Mouse (Mus musculus) liver, embryonic 14.5 days (tissue): Measurements from ENCODE around the gene Kcnj15. TPM values are rescaled to one million over a fixed set of nuclear protein-coding genes. Genes with fewer than 3 reads are reported as not detected.

Experiments used
- ATAC-seq: fragments of 200-750 bp; cut with Nextera tagmentation; 2 replicates; pipeline ENCODE4 v1.8.0; 2017; ENCODE audit warnings: moderate number of reproducible peaks, mild to moderate bottlenecking, moderate library complexity; ENCODE audit not compliant: insufficient read depth
- DNase-seq, 3 experiments: peaks; one replicate each; pipeline ENCODE4 v3.0.0-alpha.2; 2012 to 2013; ENCODE audit warnings: low read depth in 3 of 3, low spot score in 3 of 3
- H3K27ac ChIP-seq: fragments of 300-500 bp; sonication (generic); 2 replicates; pipeline ENCODE4 v1.5.1; 2014; ENCODE audit warnings: moderate library complexity, mild to moderate bottlenecking, control low read depth, inconsistent platforms
- H3K27me3 ChIP-seq: fragments of 300-500 bp; sonication (generic); 2 replicates; pipeline ENCODE4 v1.6.1; 2014; ENCODE audit warnings: mild to moderate bottlenecking, low read length, moderate library complexity; ENCODE audit not compliant: control insufficient read depth, insufficient read depth
- H3K36me3 ChIP-seq: fragments of 300-500 bp; sonication (generic); replicated peaks from 2 replicates; pipeline ENCODE4 v1.6.1; 2014; ENCODE audit warnings: low read depth; ENCODE audit not compliant: control insufficient read depth, insufficient read depth
- H3K4me1 ChIP-seq, 2 experiments: fragments of 200-500 bp in 1 of 2; fragments of 300-500 bp in 1 of 2; sonication (generic) in 1 of 2; replicated peaks; 2 replicates each; pipeline ENCODE4 v1.6.1; 2012 to 2014; ENCODE audit warnings: antibody characterized with exemption in 1 of 2, inconsistent platforms in 1 of 2, low read length in 1 of 2; ENCODE audit not compliant: control insufficient read depth in 2 of 2, insufficient read depth in 2 of 2
- H3K4me2 ChIP-seq: fragments of 300-500 bp; sonication (generic); 2 replicates; pipeline ENCODE4 v1.6.1; 2014; ENCODE audit warnings: low read depth, mild to moderate bottlenecking, control low read depth, moderate library complexity
- H3K4me3 ChIP-seq, 2 experiments: fragments of 200-500 bp in 1 of 2; fragments of 300-500 bp in 1 of 2; sonication (generic) in 1 of 2; 2 replicates each; pipeline ENCODE4 v1.5.1; 2012 to 2014; ENCODE audit warnings: low read depth in 2 of 2, low read length in 2 of 2, mild to moderate bottlenecking in 2 of 2, control low read depth in 1 of 2, inconsistent platforms in 1 of 2, moderate library complexity in 1 of 2; ENCODE audit not compliant: insufficient read depth in 1 of 2
- H3K9ac ChIP-seq: fragments of 300-500 bp; sonication (generic); replicated peaks from 2 replicates; pipeline ENCODE4 v1.6.1; 2014; ENCODE audit warnings: mild to moderate bottlenecking, control low read depth, moderate library complexity
- H3K9me3 ChIP-seq: fragments of 300-500 bp; sonication (generic); 2 replicates; pipeline ENCODE4 v1.6.1; 2016; ENCODE audit warnings: low read length, mixed read lengths; ENCODE audit not compliant: control insufficient read depth
- CTCF ChIP-seq: IDR thresholded peaks from 2 replicates; pipeline ENCODE4 v1.5.1; 2016; ENCODE audit warnings: antibody characterized with exemption, low read depth, control low read depth
- EP300 ChIP-seq: IDR thresholded peaks from 2 replicates; pipeline ENCODE4 v1.6.1; 2016; ENCODE audit warnings: antibody characterized with exemption, low read depth
- WGBS: fragments of 180-500 bp; shearing (Covaris S2); extraction: QIAGEN DNeasy Blood & Tissue Kit; methylation state at CpG from one replicate; pipeline ENCODE4 v1.1.7; 2014; ENCODE audit not compliant: insufficient replicate concordance; 5-methylcytosine and 5-hydroxymethylcytosine counted together
- polyA plus RNA-seq, 2 experiments: library from polyadenylated mRNA; depleted of rRNA in 1 of 2; stranded (reverse) in 1 of 2; unstranded in 1 of 2; fragments of >200 nt; fragmentation: Nextera tagmentation in 1 of 2; extraction: Ambion mirVana in 1 of 2; gene quantifications; 2 replicates each; pipeline versions ENCODE4 v1.2.1 to v1.2.3; 2012 to 2014

Gene Kcnj15
- polyA plus RNA-seq, 2 experiments, result 0.05 to 0.07 TPM

- Histone ChIP-seq H3K4me1 (0 out of 4 replicates have a peak, but pooled peaks cover 0 to 2% of the 10 kb centered on the region in 2 experiments), H3K4me2 (no peak overlapping the region), H3K27ac (no peak overlapping the region), H3K36me3 (no peaks in the 10 kb centered on the region), H3K4me3 (no peak overlapping the region), H3K27me3 (no peaks in the 10 kb centered on the region), H3K9ac (no peak overlapping the region), H3K9me3 (no peaks in the 10 kb centered on the region)
- DNase-seq (no peak), ATAC-seq (no peak)
- TF ChIP-seq CTCF (no peak), EP300 (no peak)
- 67% methylated on average over 2 of the region's 2 CpGs for WGBS
These were observed 30.3 kb downstream of the Kcnj15 start for GRCm38 (mm10) chr16:95287656-95288055.

GRCm38 (mm10) chr16:95289375-95289774, 32.0 kb downstream of the Kcnj15 start:
- Histone ChIP-seq H3K9me3 (no peaks in the 10 kb centered on the region), H3K36me3 (no peaks in the 10 kb centered on the region), H3K9ac (no peak overlapping the region), H3K27me3 (no peaks in the 10 kb centered on the region), H3K4me2 (no peak overlapping the region), H3K27ac (no peak overlapping the region), H3K4me3 (no peak overlapping the region), H3K4me1 (0 out of 4 replicates have a peak, but pooled peaks cover 0 to 2% of the 10 kb centered on the region in 2 experiments)
- 33% methylated on average over 3 of the region's 3 CpGs for WGBS
- no peak for ATAC-seq
- TF ChIP-seq EP300 (no peak), CTCF (no peak)
- no peak for DNase-seq

- H3K9ac ChIP-seq, result no peak overlapping the region
- TF ChIP-seq EP300 (no peak), CTCF (no peak)
- H3K4me3 ChIP-seq, result no peak overlapping the region
- 0 out of 4 replicates have a peak, but pooled peaks cover 0 to 2% of the 10 kb centered on the region in 2 experiments for H3K4me1 ChIP-seq
- ATAC-seq (no peak), DNase-seq (no peak)
- WGBS, result 51% methylated on average over 10 of the region's 10 CpGs
- H3K27me3 ChIP-seq, result no peaks in the 10 kb centered on the region
- no peak overlapping the region for H3K4me2 ChIP-seq
- H3K27ac ChIP-seq, result no peak overlapping the region
- H3K9me3 ChIP-seq, result no peaks in the 10 kb centered on the region
- no peaks in the 10 kb centered on the region for H3K36me3 ChIP-seq
These were observed 34.2 kb downstream of the Kcnj15 start for GRCm38 (mm10) chr16:95291450-95292101.

GRCm38 (mm10) chr16:95292843-95293505, 35.6 kb downstream of the Kcnj15 start:
- no peak for ATAC-seq
- TF ChIP-seq EP300 (no peak), CTCF (no peak)
- 74% methylated on average over 14 of the region's 14 CpGs for WGBS

GRCm38 (mm10) chr16:95297651-95298050, 40.3 kb downstream of the Kcnj15 start:
- ATAC-seq (no peak), DNase-seq (no peak)
- 39% methylated on average over 3 of the region's 3 CpGs for WGBS
- Histone ChIP-seq H3K4me2 (no peak overlapping the region), H3K4me1 (no peaks in the 10 kb centered on the region), H3K9ac (no peak overlapping the region), H3K27me3 (no peaks in the 10 kb centered on the region), H3K9me3 (no peaks in the 10 kb centered on the region), H3K36me3 (no peaks in the 10 kb centered on the region), H3K4me3 (no peak overlapping the region), H3K27ac (no peak overlapping the region)
- TF ChIP-seq EP300, result no peak
- TF ChIP-seq CTCF, result no peak

More at GRCm38 (mm10) chr16:95292843-95293505, 35.6 kb downstream of the Kcnj15 start:
- no peak for DNase-seq
- H3K4me1 ChIP-seq, result 0 out of 4 replicates have a peak, but pooled peaks cover 0 to 2% of the 10 kb centered on the region in 2 experiments
- H3K9me3 ChIP-seq, result no peaks in the 10 kb centered on the region
- no peak overlapping the region for H3K27ac ChIP-seq
- no peak overlapping the region for H3K4me3 ChIP-seq
- H3K36me3 ChIP-seq, result no peaks in the 10 kb centered on the region
- H3K9ac ChIP-seq, result no peak overlapping the region
- no peaks in the 10 kb centered on the region for H3K27me3 ChIP-seq
- no peak overlapping the region for H3K4me2 ChIP-seq
